Mouse (Mus musculus) ES-E14 (cell line): Measurements from ENCODE around the gene Sat2.

Experiments
- HCFC1 ChIP-seq: IDR thresholded peaks from 2 replicates; pipeline ENCODE4 v1.6.1; 2012; ENCODE audit warnings: low read length, inconsistent platforms, borderline replicate concordance; ENCODE audit not compliant: insufficient read depth
- MAFK ChIP-seq: IDR thresholded peaks from 2 replicates; pipeline ENCODE4 v1.6.1; 2014; ENCODE audit warnings: mild to moderate bottlenecking, low read depth, low read length, inconsistent platforms; ENCODE audit not compliant: insufficient read depth
- ZNF384 ChIP-seq: IDR thresholded peaks from 2 replicates; pipeline ENCODE4 v1.6.1; 2012; ENCODE audit warnings: low read depth, low read length, inconsistent platforms

GRCm38 (mm10) chr11:69672211-69672706, 50.4 kb downstream of the Sat2 start, which contains the start of gene Eif4a1:
- TF ChIP-seq ZNF384 (no peak), MAFK (no peak), HCFC1 (peak; percentile 65)
